Mouse (Mus musculus) heart, postnatal 14 days (tissue): ENCODE data around the gene Golph3l. TPM values are rescaled to one million over a fixed set of nuclear protein-coding genes. Genes with fewer than 3 reads are reported as not detected.
"Not testable (repeated sequence)": the region's sequence is repeated elsewhere in the genome, so short reads cannot be mapped to it uniquely, and the experiment has no call there.

Experiments used
- DNase-seq, 2 experiments: peaks; one replicate each; pipeline ENCODE4 v3.0.0; 2021 to 2022
- intact Hi-C: fragments of 180-260 bp; cut with DNase I; formaldehyde crosslinking; loops from one replicate; pipeline ENCODE4 v1.15.1; 2025
- long read RNA-seq, 2 experiments: library from polyadenylated mRNA; stranded (forward); transcript quantifications; one replicate each; pipeline ENCODE4 v2.0.0; 2021
- total RNA-seq, 2 experiments: library from RNA; stranded (reverse); gene quantifications; 2 replicates each; pipeline ENCODE4 v1.2.3; 2021

Golph3l gene
- 10 to 100 TPM; 19.8 to 20.5 TPM for total RNA-seq
- long read RNA-seq, experiment 1, transcript Golph3l-207 (5 exons, 2,836 nt) = major isoform, 19 of 21 reads
- long read RNA-seq, experiment 1, partial matches to known transcripts = 1 of 21 reads
- long read RNA-seq, experiment 1, other reads (novel, unspliced or antisense) = 0 of 21 reads
- long read RNA-seq, experiment 2, transcript Golph3l-207 (5 exons, 2,836 nt) = major isoform, 30 of 30 reads
- long read RNA-seq, experiment 2, partial matches to known transcripts = 0 of 30 reads
- long read RNA-seq, experiment 2, other reads (novel, unspliced or antisense) = 0 of 30 reads

- intact Hi-C loops = no loop called here
Observed at GRCm38 (mm10) chr3:95588604-95589086, at the start of gene Golph3l. TSS of gene Golph3l (plus strand) at chr3:95588934.

GRCm38 (mm10) chr3:95538936-95539335 lies 49.8 kb upstream of the Golph3l start:
- DNase-seq = no peak
- intact Hi-C loops = no loop called here

More at GRCm38 (mm10) chr3:95588604-95589086, at the start of gene Golph3l:
- peak; percentile 89 to 93 for DNase-seq

GRCm38 (mm10) chr3:95539837-95540236 lies 48.9 kb upstream of the Golph3l start:
- intact Hi-C loops = no loop called here
- no peak for DNase-seq

GRCm38 (mm10) chr3:95541186-95541585 lies 47.5 kb upstream of the Golph3l start:
- DNase-seq, intact Hi-C loops: not testable (repeated sequence)

GRCm38 (mm10) chr3:95542171-95542570 lies 46.6 kb upstream of the Golph3l start:
- no peak for DNase-seq
- intact Hi-C loops = no loop called here

- no peak for DNase-seq
- intact Hi-C loops = no loop called here
Observed at GRCm38 (mm10) chr3:95542981-95543380, 45.8 kb upstream of the Golph3l start.

GRCm38 (mm10) chr3:95550176-95550575 lies 38.6 kb upstream of the Golph3l start:
- intact Hi-C loops = no loop called here
- no peak for DNase-seq

GRCm38 (mm10) chr3:95553986-95554385 lies 34.7 kb upstream of the Golph3l start:
- intact Hi-C loops = no loop called here
- no peak for DNase-seq

- no peak for DNase-seq
- intact Hi-C loops = no loop called here
Observed at GRCm38 (mm10) chr3:95559437-95559836, 29.3 kb upstream of the Golph3l start, which contains the start of gene Hormad1. TSS of gene Hormad1 (plus strand) at chr3:95559677.

GRCm38 (mm10) chr3:95560738-95561137 lies 28.0 kb upstream of the Golph3l start:
- DNase-seq = no peak
- intact Hi-C loops = no loop called here

- DNase-seq = no peak
- intact Hi-C loops = no loop called here
Observed at GRCm38 (mm10) chr3:95561826-95562225, 26.9 kb upstream of the Golph3l start.

GRCm38 (mm10) chr3:95569585-95569984 lies 19.1 kb upstream of the Golph3l start:
- intact Hi-C loops = no loop called here

GRCm38 (mm10) chr3:95587754-95588603 lies 755 bp upstream of the Golph3l start:
- no peak for DNase-seq
- intact Hi-C loops = no loop called here

More at GRCm38 (mm10) chr3:95569585-95569984, 19.1 kb upstream of the Golph3l start:
- DNase-seq = no peak

- intact Hi-C loops = no loop called here
Observed at GRCm38 (mm10) chr3:95598734-95599133, 10.0 kb downstream of the Golph3l start.

GRCm38 (mm10) chr3:95601287-95601686 lies 12.6 kb downstream of the Golph3l start:
- intact Hi-C loops = no loop called here
- DNase-seq = no peak

More at GRCm38 (mm10) chr3:95598734-95599133, 10.0 kb downstream of the Golph3l start:
- no peak for DNase-seq

- intact Hi-C loops = no loop called here
- no peak for DNase-seq
Observed at GRCm38 (mm10) chr3:95606096-95606495, 17.4 kb downstream of the Golph3l start.

- DNase-seq = no peak
- intact Hi-C loops = no loop called here
Observed at GRCm38 (mm10) chr3:95609195-95609594, 20.5 kb downstream of the Golph3l start.

- no peak for DNase-seq
- intact Hi-C loops = no loop called here
Observed at GRCm38 (mm10) chr3:95613996-95614395, 25.3 kb downstream of the Golph3l start.

GRCm38 (mm10) chr3:95618511-95618910 lies 29.8 kb downstream of the Golph3l start:
- intact Hi-C loops = no loop called here
- no peak for DNase-seq

- intact Hi-C loops = loop anchor here (5.0 kb wide), 1 partner anchor 104 kb away; no protein-coding TSS in a partner anchor
- no peak for DNase-seq
Observed at GRCm38 (mm10) chr3:95621241-95621640, 32.5 kb downstream of the Golph3l start.

GRCm38 (mm10) chr3:95622421-95622820 lies 33.7 kb downstream of the Golph3l start:
- not testable (repeated sequence) for DNase-seq
- intact Hi-C loops = loop anchor here (5.0 kb wide), 1 partner anchor 105 kb away; no protein-coding TSS in a partner anchor
